ENCODE assay signal across 17 mouse cellular contexts in the genomic region with DNA sequence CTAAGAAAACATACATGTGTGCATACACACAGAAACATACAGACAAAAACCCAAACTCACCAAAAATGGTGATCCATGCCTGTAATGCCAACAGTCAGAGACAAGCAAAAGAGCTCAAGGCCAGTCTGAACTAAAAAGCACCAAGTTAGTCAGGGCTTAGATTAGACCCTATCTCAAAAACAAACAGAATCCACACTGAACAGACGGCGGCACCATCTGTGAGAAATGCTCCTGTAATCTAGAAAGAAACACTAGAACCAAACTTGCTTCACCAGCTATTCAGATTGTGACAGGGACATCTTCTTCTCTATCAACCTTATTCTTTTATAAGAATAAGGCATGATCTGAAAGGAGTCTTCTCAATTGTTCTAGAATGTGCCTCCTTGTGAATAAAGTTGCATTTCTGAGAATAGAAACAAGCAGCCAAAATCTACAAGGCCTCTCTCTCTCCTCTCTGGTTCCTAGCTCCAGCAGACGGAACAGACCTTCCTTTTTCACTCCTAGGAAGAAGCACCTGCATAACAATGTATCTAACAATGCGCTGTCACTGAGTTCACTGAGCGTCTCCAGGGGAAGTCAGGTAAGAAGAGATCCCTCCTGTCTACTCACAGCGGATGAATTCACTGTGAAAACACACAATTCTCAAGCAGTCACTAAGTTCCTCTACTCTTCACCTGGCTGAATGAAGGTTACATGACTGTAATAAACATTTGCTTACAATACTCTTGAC. TPM values are rescaled to one million over a fixed set of nuclear protein-coding genes. Genes with fewer than 3 reads are reported as not detected.
DNase-seq lines count a peak whose midpoint lies in the region; ATAC-seq lines count a peak whose summit lies in the region.
"Had no signal": no experiment of that assay in that cellular context is flagged by ENCODE, and none has a peak within 500 bp of the region (broad histone marks: within the 10 kb centered on the region; RNA-seq: fewer than 3 reads in every experiment).

No protein-coding gene starts in this region.

- peak overlapping the region; percentile 3; the same call in 1 of the 2 replicates for H3K4me2 ChIP-seq in midbrain, embryonic 14.5 days (ENCODE audit: low read length)
- H3K4me2 ChIP-seq in midbrain, embryonic 11.5 days, result no peak overlapping the region

- H3K9me3 ChIP-seq in midbrain, embryonic 14.5 days (ENCODE audit: control insufficient read depth, low read length), result no peaks in the 10 kb centered on the region
- no peaks in the 10 kb centered on the region for H3K9me3 ChIP-seq in midbrain, embryonic 11.5 days (ENCODE audit: control insufficient read depth, low read length)
- H3K9me3 ChIP-seq: forebrain, embryonic 10.5 days had no signal

- intact Hi-C loops in heart, postnatal 10 days (cut with DNase I), result no loop called here

- H3K4me1 ChIP-seq in midbrain, embryonic 14.5 days (ENCODE audit: control insufficient read depth, insufficient read depth, low read length), result peaks cover 22% of the 10 kb centered on the region
- H3K4me1 ChIP-seq in midbrain, embryonic 11.5 days (ENCODE audit: control insufficient read depth, insufficient read depth, low read length), result peaks cover 10% of the 10 kb centered on the region; the same call in 1 of the 2 replicates

- no peak for ATAC-seq in midbrain, embryonic 14.5 days (ENCODE audit: low FRiP score, low TSS enrichment)
- ATAC-seq in midbrain, embryonic 11.5 days (ENCODE audit: low FRiP score), result no peak

- peaks cover 11% of the 10 kb centered on the region for H3K36me3 ChIP-seq in midbrain, embryonic 14.5 days (ENCODE audit: control insufficient read depth, insufficient read depth, low read length)
- peaks cover 9% of the 10 kb centered on the region for H3K36me3 ChIP-seq in midbrain, embryonic 11.5 days (ENCODE audit: control insufficient read depth, insufficient read depth, low read length)

- H3K4me3 ChIP-seq in midbrain, embryonic 14.5 days (replicated peaks; ENCODE audit: low read depth, low read length), result no peak overlapping the region
- no peak overlapping the region for H3K4me3 ChIP-seq in midbrain, embryonic 11.5 days (ENCODE audit: low read depth, low read length)
- H3K4me3 ChIP-seq: forebrain, embryonic 10.5 days had no signal

- DNase-seq in cerebellum, postnatal 36 days, result peak; percentile 36
- DNase-seq in cerebellum, adult 11-12 months, result no peak
- no peak for DNase-seq in midbrain, embryonic 14.5 days
- DNase-seq in midbrain, embryonic 11.5 days (ENCODE audit: low spot score, missing footprints), result no peak
- peak; percentile 32 for DNase-seq in layer of hippocampus, adult 9-10 months (ENCODE audit: low spot score)
- no peak for DNase-seq in kidney, postnatal 25 days
- DNase-seq in gastrocnemius, adult 8-10 months (ENCODE audit: low spot score in 2 of 2), result no peak
- no peak for DNase-seq in heart, postnatal 10 days
- DNase-seq: adrenal gland, adult 8-10 months; B cell, adult 2 months; gastrocnemius, postnatal 14 days; thymus, adult 2 months had no signal

- no peaks in the 10 kb centered on the region for H3K27me3 ChIP-seq in midbrain, embryonic 14.5 days (ENCODE audit: control insufficient read depth, insufficient read depth, low read length)
- H3K27me3 ChIP-seq in midbrain, embryonic 11.5 days (ENCODE audit: control insufficient read depth, insufficient read depth, low read length), result no peaks in the 10 kb centered on the region

- no peak overlapping the region for H3K9ac ChIP-seq in midbrain, embryonic 14.5 days (replicated peaks; ENCODE audit: low read length)
- no peak overlapping the region for H3K9ac ChIP-seq in midbrain, embryonic 11.5 days (ENCODE audit: low read length)

- 67% methylated on average over 6 of the region's 6 CpGs for WGBS in midbrain, embryonic 14.5 days
- 76% methylated on average over 6 of the region's 6 CpGs for WGBS in midbrain, embryonic 11.5 days

- H3K27ac ChIP-seq in midbrain, embryonic 14.5 days (replicated peaks; ENCODE audit: low read depth, low read length), result no peak overlapping the region
- no peak overlapping the region for H3K27ac ChIP-seq in midbrain, embryonic 11.5 days (ENCODE audit: low read depth, low read length)
- H3K27ac ChIP-seq: forebrain, embryonic 10.5 days; macrophage had no signal

RNA-seq across cellular contexts. Expression of a gene that starts 3.9 kb away (rescaled TPM):
- polyA plus RNA-seq in midbrain, embryonic 14.5 days (2014; fragmentation: Nextera tagmentation; extraction: Ambion mirVana), result 232 and 263 TPM in 2 replicates
- 263 and 286 TPM in 2 replicates for polyA plus RNA-seq in midbrain, embryonic 11.5 days (2014; fragmentation: Nextera tagmentation; extraction: Ambion mirVana)
- 1 to 10 TPM; 1.2 to 1.7 (median 1.3) TPM for total RNA-seq in gastrocnemius, adult 8-10 months (2022)
- total RNA-seq in heart, postnatal 10 days (2021), result 10 to 100 TPM; 20.8 to 24.6 TPM

RNA-seq across cellular contexts. Expression of a gene that starts 16.9 kb away (rescaled TPM):
- 11.9 and 20.2 TPM in 2 replicates for polyA plus RNA-seq in midbrain, embryonic 14.5 days (2014; fragmentation: Nextera tagmentation; extraction: Ambion mirVana)
- 0.15 and 0.36 TPM in 2 replicates for polyA plus RNA-seq in midbrain, embryonic 11.5 days (2014; fragmentation: Nextera tagmentation; extraction: Ambion mirVana)
- total RNA-seq in gastrocnemius, adult 8-10 months (2022), result not detected
- not detected for total RNA-seq in heart, postnatal 10 days (2021)
- total RNA-seq: gastrocnemius, postnatal 14 days had no signal
- polyA plus RNA-seq: embryonic facial prominence, embryonic 11.5 days; forebrain, embryonic 10.5 days; heart, embryonic 16.5 days; liver, embryonic 16.5 days; macrophage; thymus, adult 2 months had no signal

RNA-seq across cellular contexts. Expression of a gene that starts 32.8 kb away (rescaled TPM):
- 0.11 TPM in 1 of 2 replicates, not detected in the other for polyA plus RNA-seq in midbrain, embryonic 14.5 days (2014; fragmentation: Nextera tagmentation; extraction: Ambion mirVana)
- polyA plus RNA-seq in midbrain, embryonic 11.5 days (2014; fragmentation: Nextera tagmentation; extraction: Ambion mirVana), result 0.03 TPM in 1 of 2 replicates, not detected in the other
- not detected for total RNA-seq in gastrocnemius, adult 8-10 months (2022)
- not detected for total RNA-seq in heart, postnatal 10 days (2021)
- total RNA-seq: adrenal gland, adult 8-10 months; gastrocnemius, postnatal 14 days had no signal
- polyA plus RNA-seq: embryonic facial prominence, embryonic 11.5 days; forebrain, embryonic 10.5 days; heart, embryonic 16.5 days; macrophage had no signal

RNA-seq across cellular contexts. Expression of a gene that starts 51.6 kb away (rescaled TPM):
- 7.6 and 8.1 TPM in 2 replicates for polyA plus RNA-seq in midbrain, embryonic 14.5 days (2014; fragmentation: Nextera tagmentation; extraction: Ambion mirVana)
- 5.0 and 5.3 TPM in 2 replicates for polyA plus RNA-seq in midbrain, embryonic 11.5 days (2014; fragmentation: Nextera tagmentation; extraction: Ambion mirVana)
- not detected for total RNA-seq in gastrocnemius, adult 8-10 months (2022)
- 1 to 10 TPM in 1 of 2 experiments, under 1 TPM in 1; 0.89 to 1.5 TPM for total RNA-seq in heart, postnatal 10 days (2021)
- total RNA-seq: gastrocnemius, postnatal 14 days had no signal
- polyA plus RNA-seq: thymus, adult 2 months had no signal

Comparison
In these comparisons a context has a peak if more than half of its experiments do, and no peak if none do; other contexts are left out.
1. DNase-seq: peak in cerebellum, postnatal 36 days (2 of 2) and layer of hippocampus, adult 9-10 months (single experiment); none in cerebellum, adult 11-12 months (single experiment), midbrain, embryonic 14.5 days (single experiment), midbrain, embryonic 11.5 days (single experiment), kidney, postnatal 25 days (0 of 2), gastrocnemius, adult 8-10 months (0 of 2) and heart, postnatal 10 days (0 of 2).
2. RNA of a gene that starts 3.9 kb away (total RNA-seq): 20.8 to 24.6 TPM in heart, postnatal 10 days; 1.2 to 1.7 TPM in gastrocnemius, adult 8-10 months; every median in the first group is over 4 times any median in the second.